Mouse (Mus musculus) heart, adult 10 weeks (tissue): ENCODE results near the gene Lmcd1. TPM values are rescaled to one million over a fixed set of nuclear protein-coding genes. Genes with fewer than 3 reads are reported as not detected.

Source experiments
- polyA plus RNA-seq: library from polyadenylated mRNA; stranded (reverse); fragments of 350-450 nt; fragmentation: Illumina TruSeq; extraction: RNeasy Lipid Tissue Mini Kit (QIAGEN cat#74804); gene quantifications from one replicate; pipeline ENCODE4 v1.2.3, GENCODE M21; 2014; ENCODE audit warnings: low read depth, low replicate concordance

Gene Lmcd1
- polyA plus RNA-seq, result 42.8 TPM

DNA sequence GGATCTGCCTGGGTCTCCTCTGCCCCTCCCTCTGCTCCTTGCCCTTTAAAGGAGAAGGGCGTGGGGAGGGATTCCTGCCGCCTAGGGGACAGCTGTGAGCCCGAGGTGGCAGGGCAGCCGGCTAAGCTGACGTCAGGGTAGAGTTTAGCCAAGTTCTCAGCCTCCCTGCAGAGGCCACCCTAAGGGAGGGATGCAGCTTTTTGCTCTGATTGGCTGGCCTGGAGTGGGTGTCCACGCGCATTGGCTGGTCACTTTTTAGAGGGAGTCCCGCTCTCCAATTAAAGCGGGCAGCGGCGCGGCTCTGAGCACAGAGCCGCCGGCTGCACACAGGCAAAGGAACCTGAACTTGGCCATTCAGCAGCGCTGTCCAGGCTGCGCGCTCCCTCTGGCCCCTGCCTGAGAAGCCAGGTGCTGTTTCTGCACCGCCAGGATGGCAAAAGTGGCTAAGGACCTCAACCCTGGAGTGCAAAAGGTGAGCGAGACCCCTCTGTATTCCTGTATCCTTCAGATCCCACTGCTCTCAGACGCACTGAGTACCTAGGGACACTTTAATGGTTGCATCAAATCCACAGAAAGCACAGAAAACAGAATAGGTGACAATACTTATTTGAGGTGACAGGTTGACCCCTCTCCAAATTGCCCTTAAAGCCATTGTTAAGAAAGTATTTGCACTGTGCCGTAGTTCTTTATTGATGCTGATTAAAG lies at the start of gene Lmcd1:
Gene Lmcd1 (plus strand): TSS at position 258 of the 705 bp plus-strand sequence.

Other genes starting within 250 kb of the Lmcd1 start
- 5.3 TPM for gene Ssu2, start 114.3 kb downstream of the Lmcd1 start, polyA plus RNA-seq
- gene Cav3, start 185.7 kb downstream of the Lmcd1 start, polyA plus RNA-seq, result 104 TPM
- gene Oxtr, start 216.2 kb downstream of the Lmcd1 start, polyA plus RNA-seq, result not detected